Mouse (Mus musculus) olfactory bulb, adult 2 months (tissue): ENCODE results near the gene Znhit2.
"Not testable (repeated sequence)": the region's sequence is repeated elsewhere in the genome, so short reads cannot be mapped to it uniquely, and the experiment has no call there.

Experiments
- CTCF ChIP-seq: fragments of 200-500 bp; IDR thresholded peaks from 2 replicates; pipeline ENCODE4 v1.5.1; 2012; ENCODE audit warnings: low read depth, mild to moderate bottlenecking, low read length, moderate library complexity; ENCODE audit not compliant: insufficient read depth
- POLR2A ChIP-seq: fragments of 200-500 bp; IDR thresholded peaks from 2 replicates; pipeline ENCODE4 v1.6.1; 2012; ENCODE audit warnings: mild to moderate bottlenecking, low read depth, low read length, moderate library complexity; ENCODE audit not compliant: insufficient read depth

- not testable (repeated sequence) for TF ChIP-seq POLR2A, CTCF
Observed at GRCm38 (mm10) chr19:6044102-6044501, 16.9 kb upstream of the Znhit2 start.
